Mouse (Mus musculus): Measurements from ENCODE around the gene 4930535I16Rik. TPM values are rescaled to one million over a fixed set of nuclear protein-coding genes. Genes with fewer than 3 reads are reported as not detected.

The 4930535I16Rik gene
- polyA plus RNA-seq (2012; rRNA removed), result 0.30 TPM in 1 of 2 replicates, not detected in the other

GRCm38 (mm10) chr4:123917548-123918140 is at the start of gene 4930535I16Rik:
Gene 4930535I16Rik (minus strand): TSS chr4:123918022.

GRCm38 (mm10) chr4:123916748-123917547 is 874 bp downstream of the 4930535I16Rik start, which contains the start of gene Rragc:
Gene Rragc (plus strand): TSS chr4:123917446.

GRCm38 (mm10) chr4:123904333-123905125 is 13.3 kb downstream of the 4930535I16Rik start, which contains the start of gene Mycbp:
Gene Mycbp (plus strand): TSS chr4:123904832.

Other genes starting within 250 kb of the 4930535I16Rik start
- gene Macf1, start 233.7 kb downstream of the 4930535I16Rik start, polyA plus RNA-seq (2012; rRNA removed), result 20.6 and 25.6 TPM in 2 replicates
- 8.3 and 13.9 TPM in 2 replicates for gene Ndufs5, start 199.8 kb downstream of the 4930535I16Rik start, polyA plus RNA-seq (2012; rRNA removed)
- 29.0 and 57.6 TPM in 2 replicates for gene Akirin1, start 167.7 kb downstream of the 4930535I16Rik start, polyA plus RNA-seq (2012; rRNA removed)
- 2.4 and 5.3 TPM in 2 replicates for gene Rhbdl2, start 130.1 kb downstream of the 4930535I16Rik start, polyA plus RNA-seq (2012; rRNA removed)
- not detected in 2 replicates for gene 4933427I04Rik, start 58.3 kb downstream of the 4930535I16Rik start, polyA plus RNA-seq (2012; rRNA removed)
- gene Mycbp, start 13.2 kb downstream of the 4930535I16Rik start, polyA plus RNA-seq (2012; rRNA removed), result 4.1 and 4.3 TPM in 2 replicates
- 13.6 and 15.0 TPM in 2 replicates for gene Rragc, start 576 bp downstream of the 4930535I16Rik start, polyA plus RNA-seq (2012; rRNA removed)

Measured in stomach, adult 2 months (tissue).